Mouse (Mus musculus) cerebellum, postnatal 14 days (tissue): ENCODE measurements around the gene Ap1s2.

Experiments
- DNase-seq, 2 experiments: peaks; one replicate each; pipeline ENCODE4 v3.0.0; 2021; ENCODE audit warnings: mixed read lengths in 2 of 2

Ap1s2 gene

DNA sequence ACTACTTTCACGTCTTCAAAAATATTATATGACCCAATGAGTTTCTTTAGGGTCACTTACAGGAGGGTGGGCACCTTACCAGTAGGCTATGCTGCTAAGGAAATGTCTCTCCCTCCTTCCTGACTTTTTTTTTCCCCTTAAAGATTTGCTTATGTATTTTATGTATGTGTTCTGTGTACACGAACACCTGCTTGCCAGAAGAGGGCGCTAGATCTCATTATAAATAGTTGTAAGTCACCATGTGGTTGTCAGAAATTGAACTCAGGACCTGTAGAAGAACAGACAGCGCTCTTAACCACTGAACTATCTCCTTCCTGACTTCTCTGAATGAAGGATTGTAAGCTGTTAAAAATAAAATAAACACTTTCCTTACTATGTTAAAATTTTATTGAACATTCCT, 72.7 kb downstream of the Ap1s2 start:
- no peak for DNase-seq

DNA sequence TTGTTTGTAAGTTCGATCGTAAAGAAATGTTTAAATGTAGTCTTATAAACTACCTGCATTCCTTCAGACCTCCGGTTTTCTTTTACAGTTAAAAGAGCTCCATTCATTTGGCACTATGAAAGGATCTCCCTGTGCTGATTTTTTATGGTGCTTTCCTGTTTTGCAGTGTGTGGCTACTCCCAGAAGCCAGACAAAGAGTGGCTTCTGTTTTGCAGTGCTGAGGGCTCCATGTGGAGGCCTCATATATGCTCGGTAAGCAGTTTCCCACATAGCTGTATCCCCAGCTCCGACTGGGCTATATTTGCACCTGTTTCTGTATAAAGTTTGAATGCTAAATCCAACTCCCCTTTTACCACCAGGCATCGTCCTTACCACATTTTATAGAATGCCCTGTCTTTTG, 73.3 kb downstream of the Ap1s2 start:
- DNase-seq: no peak
